Mouse (Mus musculus): ENCODE measurements around the gene C1qtnf12. TPM values are rescaled to one million over a fixed set of nuclear protein-coding genes. Genes with fewer than 3 reads are reported as not detected.

The C1qtnf12 gene
- 14.8 and 17.7 TPM in 2 replicates for polyA plus RNA-seq (2012; rRNA removed)

GRCm38 (mm10) chr4:155962167-155962971 lies at the start of gene C1qtnf12:
C1qtnf12 (plus strand) TSS chr4:155962318.

GRCm38 (mm10) chr4:155943534-155944249 lies 18.4 kb upstream of the C1qtnf12 start, which contains the start of gene Ube2j2:
Ube2j2 (plus strand) TSS chr4:155943831.

GRCm38 (mm10) chr4:155992241-155992905 lies 30.3 kb downstream of the C1qtnf12 start, which contains the start of the genes B3galt6 and Sdf4:
B3galt6 (minus strand) TSS chr4:155992649.
Sdf4 (plus strand) TSS chr4:155992872.

GRCm38 (mm10) chr4:156013637-156014036 lies 51.5 kb downstream of the C1qtnf12 start, which contains the start of gene Tnfrsf4:
Tnfrsf4 (plus strand) TSS chr4:156013843.

Other genes with a start within 250 kb of the C1qtnf12 start
- gene Tmem240, start 227.5 kb upstream of the C1qtnf12 start, polyA plus RNA-seq (2012; rRNA removed) = 3.4 and 3.6 TPM in 2 replicates
- gene Atad3a, start 201.2 kb upstream of the C1qtnf12 start, polyA plus RNA-seq (2012; rRNA removed) = 89.8 and 102 TPM in 2 replicates
- 6.9 and 7.5 TPM in 2 replicates for gene Vwa1, start 187.6 kb upstream of the C1qtnf12 start, polyA plus RNA-seq (2012; rRNA removed)
- 0.50 and 0.83 TPM in 2 replicates for gene Tmem88b, start 176.4 kb upstream of the C1qtnf12 start, polyA plus RNA-seq (2012; rRNA removed)
- not detected in 2 replicates for gene Ankrd65, start 171.9 kb upstream of the C1qtnf12 start, polyA plus RNA-seq (2012; rRNA removed)
- gene Mrpl20, start 159.4 kb upstream of the C1qtnf12 start, polyA plus RNA-seq (2012; rRNA removed) = 69.9 and 120 TPM in 2 replicates
- 225 and 230 TPM in 2 replicates for gene Ccnl2, start 149.8 kb upstream of the C1qtnf12 start, polyA plus RNA-seq (2012; rRNA removed)
- 126 and 135 TPM in 2 replicates for gene Aurkaip1, start 131.0 kb upstream of the C1qtnf12 start, polyA plus RNA-seq (2012; rRNA removed)
- 53.6 and 63.9 TPM in 2 replicates for gene Mxra8, start 122.6 kb upstream of the C1qtnf12 start, polyA plus RNA-seq (2012; rRNA removed)
- gene Dvl1, start 114.9 kb upstream of the C1qtnf12 start, polyA plus RNA-seq (2012; rRNA removed) = 61.8 and 67.7 TPM in 2 replicates
- gene Tas1r3, start 99.0 kb upstream of the C1qtnf12 start, polyA plus RNA-seq (2012; rRNA removed) = 0.34 and 0.48 TPM in 2 replicates
- 8.5 and 16.8 TPM in 2 replicates for gene Cptp, start 92.9 kb upstream of the C1qtnf12 start, polyA plus RNA-seq (2012; rRNA removed)
- gene Ints11, start 92.8 kb upstream of the C1qtnf12 start, polyA plus RNA-seq (2012; rRNA removed) = 60.0 and 67.2 TPM in 2 replicates
- 58.7 and 62.5 TPM in 2 replicates for gene Pusl1, start 70.5 kb upstream of the C1qtnf12 start, polyA plus RNA-seq (2012; rRNA removed)
- 44.4 and 50.6 TPM in 2 replicates for gene Acap3, start 70.5 kb upstream of the C1qtnf12 start, polyA plus RNA-seq (2012; rRNA removed)
- 112 and 120 TPM in 2 replicates for gene Ube2j2, start 18.5 kb upstream of the C1qtnf12 start, polyA plus RNA-seq (2012; rRNA removed)
- 8.5 and 10.3 TPM in 2 replicates for gene B3galt6, start 30.3 kb downstream of the C1qtnf12 start, polyA plus RNA-seq (2012; rRNA removed)
- 76.6 and 90.7 TPM in 2 replicates for gene Sdf4, start 30.6 kb downstream of the C1qtnf12 start, polyA plus RNA-seq (2012; rRNA removed)
- 4.2 and 4.4 TPM in 2 replicates for gene Tnfrsf4, start 51.5 kb downstream of the C1qtnf12 start, polyA plus RNA-seq (2012; rRNA removed)
- gene Tnfrsf18, start 63.8 kb downstream of the C1qtnf12 start, polyA plus RNA-seq (2012; rRNA removed) = 0.06 and 0.16 TPM in 2 replicates
- 0.24 and 0.45 TPM in 2 replicates for gene Ttll10, start 97.1 kb downstream of the C1qtnf12 start, polyA plus RNA-seq (2012; rRNA removed)
- 58.0 and 88.7 TPM in 2 replicates for gene 9430015G10Rik, start 147.7 kb downstream of the C1qtnf12 start, polyA plus RNA-seq (2012; rRNA removed)
- gene Rnf223, start 168.2 kb downstream of the C1qtnf12 start, polyA plus RNA-seq (2012; rRNA removed) = 2.9 and 4.2 TPM in 2 replicates
- gene Agrn, start 235.2 kb downstream of the C1qtnf12 start, polyA plus RNA-seq (2012; rRNA removed) = 227 and 301 TPM in 2 replicates
- gene Isg15, start 238.5 kb downstream of the C1qtnf12 start, polyA plus RNA-seq (2012; rRNA removed) = 1.0 and 1.2 TPM in 2 replicates
- gene AW011738, start 241.0 kb downstream of the C1qtnf12 start, polyA plus RNA-seq (2012; rRNA removed) = 5.1 and 8.3 TPM in 2 replicates

Measured in central nervous system, embryonic 11.5 days (tissue).